ENCODE assay signal across 8 mouse cellular contexts in genomic region chr12:12396224-12396623, GRCm38 (mm10).
DNase-seq lines count a peak whose midpoint lies in the region; ATAC-seq and TF ChIP-seq lines count a peak whose summit lies in the region.

No protein-coding gene starts in this region.

- no peak for TF ChIP-seq EP300 in MEL (IDR thresholded peaks at IDR 0.05; ENCODE audit: low read depth in 1 of 2, low read length in 2 of 2)

- H3K4me3 ChIP-seq in intestine, postnatal 0 days (ENCODE audit: low read depth, low read length), result no peak overlapping the region
- H3K4me3 ChIP-seq in intestine, embryonic 15.5 days (replicated peaks), result no peak overlapping the region
- no peak overlapping the region for H3K4me3 ChIP-seq in MEL (ENCODE audit: control insufficient read depth in 1 of 2, insufficient read depth in 1 of 2, low read depth in 2 of 2, low read length in 2 of 2)

- no peak for TF ChIP-seq POLR2A in MEL (IDR thresholded peaks at IDR 0.05; ENCODE audit: control insufficient read depth in 1 of 2, insufficient read depth in 1 of 2, low read depth in 1 of 2, low read length in 2 of 2, poor library complexity in 1 of 2)

- H3K27me3 ChIP-seq in intestine, postnatal 0 days (replicated peaks; ENCODE audit: control insufficient read depth, insufficient read depth, low read length), result no peaks in the 10 kb centered on the region
- no peaks in the 10 kb centered on the region for H3K27me3 ChIP-seq in intestine, embryonic 15.5 days (replicated peaks)
- peaks cover 0 to 1% of the 10 kb centered on the region in 2 experiments; a peak in 2 of 4 replicates for H3K27me3 ChIP-seq in MEL (ENCODE audit: control insufficient read depth in 1 of 2, insufficient read depth in 2 of 2, low read length in 2 of 2)

- 16% methylated on average over 6 of the region's 6 CpGs for WGBS in intestine, postnatal 0 days
- WGBS in intestine, embryonic 15.5 days, result 19% methylated on average over 6 of the region's 6 CpGs

- TF ChIP-seq RAD21 in MEL (IDR thresholded peaks at IDR 0.05; ENCODE audit: low read depth, low read length), result peak; percentile 76

- no peaks in the 10 kb centered on the region for H3K9me3 ChIP-seq in intestine, postnatal 0 days (ENCODE audit: control insufficient read depth)
- H3K9me3 ChIP-seq in intestine, embryonic 15.5 days, result no peaks in the 10 kb centered on the region
- H3K9me3 ChIP-seq in MEL (replicated peaks; ENCODE audit: insufficient read depth, low read length), result no peaks in the 10 kb centered on the region

- H3K27ac ChIP-seq in intestine, postnatal 0 days (ENCODE audit: low read depth, low read length), result no peak overlapping the region
- H3K27ac ChIP-seq in intestine, embryonic 15.5 days, result no peak overlapping the region
- no peak overlapping the region for H3K27ac ChIP-seq in MEL (ENCODE audit: control insufficient read depth, low read depth, low read length)

- no peak for ATAC-seq in intestine, postnatal 0 days
- ATAC-seq in intestine, embryonic 15.5 days, result no peak
- ATAC-seq in hematopoietic stem cell, adult 5-6 weeks (replicated peaks in 1 of 2; ENCODE audit: insufficient read depth in 1 of 2, low FRiP score in 2 of 2, low TSS enrichment in 1 of 2, low read depth in 1 of 2, poor library complexity in 2 of 2, severe bottlenecking in 2 of 2), result peak; percentile 64 to 68; a peak in 3 of 4 replicates

- H3K4me1 ChIP-seq in intestine, postnatal 0 days (replicated peaks; ENCODE audit: control insufficient read depth, insufficient read depth, low read length), result no peaks in the 10 kb centered on the region
- H3K4me1 ChIP-seq in intestine, embryonic 15.5 days (replicated peaks), result no peaks in the 10 kb centered on the region
- peaks cover 0 to 1% of the 10 kb centered on the region in 2 experiments; a peak in 2 of 4 replicates for H3K4me1 ChIP-seq in MEL (ENCODE audit: control insufficient read depth in 1 of 2, insufficient read depth in 2 of 2, low read length in 2 of 2)

- H3K79me2 ChIP-seq in MEL (ENCODE audit: control insufficient read depth, insufficient read depth, low read length, poor library complexity), result no peaks in the 10 kb centered on the region

- peak; percentile 81 for TF ChIP-seq CTCF in intestine, postnatal 0 days (IDR thresholded peaks at IDR 0.05; ENCODE audit: low read depth)
- peak; percentile 50 to 79 (median 69) for TF ChIP-seq CTCF in MEL (IDR thresholded peaks at IDR 0.05 in 2 of 3, conservative IDR thresholded peaks at IDR 0.05 in 1 of 3; ENCODE audit: control insufficient read depth in 1 of 3, insufficient read depth in 1 of 3, low read depth in 2 of 3, low read length in 3 of 3, poor library complexity in 1 of 3, severe bottlenecking in 1 of 3)

- H3K9ac ChIP-seq in intestine, postnatal 0 days (ENCODE audit: low read depth, low read length), result no peak overlapping the region
- H3K9ac ChIP-seq in intestine, embryonic 15.5 days, result no peak overlapping the region
- H3K9ac ChIP-seq in MEL (ENCODE audit: control insufficient read depth, low read depth, low read length, poor library complexity, severe bottlenecking), result no peak overlapping the region

- DNase-seq in MEL (ENCODE audit: low read depth, low spot score), result peak; percentile 54
- DNase-seq in cerebellum, adult 8-10 months, result peak; percentile 48
- DNase-seq in left cerebral cortex, postnatal 10 days (ENCODE audit: extremely low spot score in 1 of 2, low spot score in 2 of 2), result peak; percentile 39 to 73
- peak; percentile 66 for DNase-seq in retina, embryonic 14.5 days (ENCODE audit: low spot score)
- DNase-seq in gastrocnemius, postnatal 4 days (ENCODE audit: low spot score in 2 of 2), result no peak

- no peaks in the 10 kb centered on the region for H3K36me3 ChIP-seq in intestine, postnatal 0 days (ENCODE audit: control insufficient read depth, insufficient read depth)
- no peaks in the 10 kb centered on the region for H3K36me3 ChIP-seq in intestine, embryonic 15.5 days
- no peaks in the 10 kb centered on the region for H3K36me3 ChIP-seq in MEL (ENCODE audit: control insufficient read depth in 1 of 2, insufficient read depth in 2 of 2, low read length in 2 of 2)

- intact Hi-C loops in left cerebral cortex, postnatal 10 days (cut with DNase I), result loop anchor here (2.0 to 5.0 kb wide), 2 partner anchors 73 to 219 kb away; no protein-coding TSS in a partner anchor

- no peak overlapping the region for H3K4me2 ChIP-seq in intestine, postnatal 0 days (replicated peaks; ENCODE audit: low read depth)
- H3K4me2 ChIP-seq in intestine, embryonic 15.5 days (replicated peaks), result no peak overlapping the region

TF ChIP-seq in MEL, 35 proteins besides CTCF, POLR2A, EP300 and RAD21:
- TF ChIP-seq MAX (IDR thresholded peaks at IDR 0.05; ENCODE audit: low read length), result no peak
- no peak for TF ChIP-seq MYC (IDR thresholded peaks at IDR 0.05; ENCODE audit: low read depth, low read length)
- no peak for TF ChIP-seq ZKSCAN1 (IDR thresholded peaks at IDR 0.05; ENCODE audit: low read depth, low read length)
- TF ChIP-seq SMC3 (IDR thresholded peaks at IDR 0.05; ENCODE audit: low read depth, low read length), result peak; percentile 70
- TF ChIP-seq ETS1 (IDR thresholded peaks at IDR 0.05; ENCODE audit: low read depth, low read length), result no peak
- TF ChIP-seq ZC3H11A (IDR thresholded peaks at IDR 0.05; ENCODE audit: low read depth, low read length), result peak; percentile 35; the same call in 1 of the 2 replicates
- TF ChIP-seq CHD1 (IDR thresholded peaks at IDR 0.05; ENCODE audit: low read depth, low read length), result no peak
- TF ChIP-seq TCF12 (IDR thresholded peaks at IDR 0.05; ENCODE audit: low read depth, low read length), result no peak
- TF ChIP-seq TBP (IDR thresholded peaks at IDR 0.05; ENCODE audit: low read depth, low read length), result no peak

Comparison
In these comparisons a context has a peak if more than half of its experiments do, and no peak if none do; other contexts are left out.
1. ATAC-seq: peak in hematopoietic stem cell, adult 5-6 weeks (2 of 2); none in intestine, postnatal 0 days (single experiment) and intestine, embryonic 15.5 days (single experiment).
2. DNase-seq: peak in MEL (single experiment), cerebellum, adult 8-10 months (single experiment), left cerebral cortex, postnatal 10 days (2 of 2) and retina, embryonic 14.5 days (single experiment); none in gastrocnemius, postnatal 4 days (0 of 2).